Mouse (Mus musculus): ENCODE results near the gene Aoc1. TPM values are rescaled to one million over a fixed set of nuclear protein-coding genes. Genes with fewer than 3 reads are reported as not detected.

Gene Aoc1
- polyA plus RNA-seq, 1 experiment = 0.04 TPM

DNA sequence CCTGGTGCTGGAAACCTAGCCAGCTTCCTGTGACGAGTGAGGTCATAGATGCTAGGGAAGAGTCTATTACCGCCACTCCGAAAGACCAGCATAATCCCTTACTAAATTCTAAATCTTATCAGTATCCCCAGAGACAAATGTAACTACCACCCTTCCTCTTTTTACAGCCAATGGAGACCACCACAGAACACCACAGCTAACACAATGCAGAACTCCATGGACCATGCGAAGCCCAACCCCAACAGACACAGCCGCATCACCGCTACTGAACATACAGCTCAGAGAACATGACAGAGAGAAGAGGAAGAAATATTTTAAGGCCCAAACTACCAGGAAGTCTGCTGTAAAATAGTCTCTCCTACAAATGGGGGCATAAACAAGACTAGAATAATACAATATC lies 78.9 kb downstream of the Aoc1 start:
- TF ChIP-seq POLR2A (IDR thresholded peaks at IDR 0.05; ENCODE audit: extremely low read depth, insufficient read depth, low read length) (no peak), CTCF (IDR thresholded peaks at IDR 0.05; ENCODE audit: extremely low read depth, insufficient read depth, low read length) (no peak)
- no peak overlapping the region for H3K27ac ChIP-seq (ENCODE audit: insufficient read depth, low read length)
- no peaks in the 10 kb centered on the region for H3K4me1 ChIP-seq (ENCODE audit: control insufficient read depth, insufficient read depth, low read length)
- no peak overlapping the region for H3K4me3 ChIP-seq (ENCODE audit: insufficient read depth, low read length)

DNA sequence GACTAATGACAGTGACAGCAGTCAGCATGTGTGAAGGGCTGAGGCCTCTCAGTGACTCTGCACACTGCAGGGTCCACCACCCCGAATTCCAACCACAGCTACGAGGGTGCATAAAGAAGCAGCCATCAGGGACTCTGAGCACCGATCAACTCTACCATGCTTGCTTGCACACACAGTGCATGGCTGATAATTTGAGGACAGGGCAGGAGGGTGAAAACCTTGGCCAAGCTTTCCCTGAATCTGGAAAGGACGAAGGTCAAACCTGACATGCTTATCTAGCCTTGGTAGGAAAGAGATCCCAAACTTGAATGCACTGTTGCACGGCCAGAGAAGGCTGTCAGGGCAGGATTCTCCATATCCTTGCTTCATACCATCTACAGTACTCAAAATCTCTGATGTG lies 80.5 kb downstream of the Aoc1 start:
- TF ChIP-seq POLR2A (IDR thresholded peaks at IDR 0.05; ENCODE audit: extremely low read depth, insufficient read depth, low read length) (no peak), CTCF (IDR thresholded peaks at IDR 0.05; ENCODE audit: extremely low read depth, insufficient read depth, low read length) (no peak)
- no peak overlapping the region for H3K4me3 ChIP-seq (ENCODE audit: insufficient read depth, low read length)
- H3K27ac ChIP-seq (ENCODE audit: insufficient read depth, low read length) = no peak overlapping the region
- H3K4me1 ChIP-seq (ENCODE audit: control insufficient read depth, insufficient read depth, low read length) = no peaks in the 10 kb centered on the region

DNA sequence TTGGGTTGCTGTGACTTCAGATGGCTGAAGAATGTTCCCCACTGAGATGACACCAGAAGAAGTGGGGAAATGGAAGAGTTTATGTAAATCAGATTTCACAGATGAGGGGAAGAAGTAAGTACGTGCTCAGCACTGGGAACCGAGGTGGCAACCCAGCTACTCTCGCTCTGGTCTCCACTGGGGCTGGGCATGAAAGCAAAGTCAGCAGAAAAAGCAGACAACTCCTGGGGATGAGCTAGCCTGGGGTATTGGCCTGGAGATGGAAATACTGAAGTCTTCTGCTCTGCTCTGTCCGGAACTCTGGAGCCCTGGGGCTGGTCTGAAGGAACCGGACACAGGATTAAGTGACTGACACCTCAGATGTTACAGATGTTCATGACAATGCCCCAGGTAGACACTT lies 81.5 kb downstream of the Aoc1 start:
- TF ChIP-seq CTCF (IDR thresholded peaks at IDR 0.05; ENCODE audit: extremely low read depth, insufficient read depth, low read length) (no peak), POLR2A (IDR thresholded peaks at IDR 0.05; ENCODE audit: extremely low read depth, insufficient read depth, low read length) (no peak)
- H3K4me1 ChIP-seq (ENCODE audit: control insufficient read depth, insufficient read depth, low read length) = no peaks in the 10 kb centered on the region
- H3K4me3 ChIP-seq (ENCODE audit: insufficient read depth, low read length) = no peak overlapping the region
- no peak overlapping the region for H3K27ac ChIP-seq (ENCODE audit: insufficient read depth, low read length)

DNA sequence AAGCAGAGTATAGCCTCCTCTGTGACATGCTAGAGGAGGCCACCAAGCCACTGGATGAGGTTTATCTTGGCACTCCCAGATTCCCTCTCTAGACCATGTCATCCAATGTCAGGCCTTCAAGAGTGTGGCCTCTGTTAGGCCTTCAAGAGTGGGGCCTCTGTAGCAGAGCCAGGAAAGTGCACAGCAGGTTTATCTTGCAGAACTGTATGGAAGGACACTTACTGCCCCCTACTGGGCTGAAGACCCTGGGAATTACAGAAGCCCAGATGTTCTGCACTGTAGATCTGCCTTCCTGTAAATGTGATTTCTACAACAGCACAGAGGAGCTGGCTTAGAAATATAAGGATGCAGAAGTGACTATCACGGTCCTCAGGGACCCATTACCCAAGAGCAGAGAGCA lies 82.2 kb downstream of the Aoc1 start:
- Histone ChIP-seq H3K4me3 (ENCODE audit: insufficient read depth, low read length) (no peak overlapping the region), H3K27ac (ENCODE audit: insufficient read depth, low read length) (no peak overlapping the region), H3K4me1 (ENCODE audit: control insufficient read depth, insufficient read depth, low read length) (no peaks in the 10 kb centered on the region)
- TF ChIP-seq POLR2A (IDR thresholded peaks at IDR 0.05; ENCODE audit: extremely low read depth, insufficient read depth, low read length) (no peak), CTCF (IDR thresholded peaks at IDR 0.05; ENCODE audit: extremely low read depth, insufficient read depth, low read length) (peak; percentile 75)

DNA sequence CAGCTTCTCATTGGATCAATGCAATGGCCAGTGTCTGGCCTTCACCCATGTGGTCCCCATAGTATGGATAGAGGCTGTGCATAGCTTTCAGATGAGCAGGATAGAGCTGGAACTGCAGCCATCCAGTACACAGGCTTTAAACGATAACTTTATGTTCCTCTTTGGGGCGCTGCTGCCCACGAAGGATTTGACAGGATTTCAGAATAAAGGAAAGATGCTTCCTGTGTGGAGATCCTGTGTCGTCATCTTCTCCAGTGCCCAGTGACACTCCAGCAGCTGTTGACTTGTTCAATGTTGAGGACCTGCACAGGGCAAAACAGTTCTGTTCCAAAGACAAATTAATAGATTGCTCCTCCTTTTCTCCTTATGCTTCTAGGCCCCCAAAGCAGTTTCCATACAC lies 84.1 kb downstream of the Aoc1 start:
- Histone ChIP-seq H3K4me1 (ENCODE audit: control insufficient read depth, insufficient read depth, low read length) (no peaks in the 10 kb centered on the region), H3K27ac (ENCODE audit: insufficient read depth, low read length) (no peak overlapping the region), H3K4me3 (ENCODE audit: insufficient read depth, low read length) (no peak overlapping the region)
- TF ChIP-seq CTCF (IDR thresholded peaks at IDR 0.05; ENCODE audit: extremely low read depth, insufficient read depth, low read length) (no peak), POLR2A (IDR thresholded peaks at IDR 0.05; ENCODE audit: extremely low read depth, insufficient read depth, low read length) (no peak)

DNA sequence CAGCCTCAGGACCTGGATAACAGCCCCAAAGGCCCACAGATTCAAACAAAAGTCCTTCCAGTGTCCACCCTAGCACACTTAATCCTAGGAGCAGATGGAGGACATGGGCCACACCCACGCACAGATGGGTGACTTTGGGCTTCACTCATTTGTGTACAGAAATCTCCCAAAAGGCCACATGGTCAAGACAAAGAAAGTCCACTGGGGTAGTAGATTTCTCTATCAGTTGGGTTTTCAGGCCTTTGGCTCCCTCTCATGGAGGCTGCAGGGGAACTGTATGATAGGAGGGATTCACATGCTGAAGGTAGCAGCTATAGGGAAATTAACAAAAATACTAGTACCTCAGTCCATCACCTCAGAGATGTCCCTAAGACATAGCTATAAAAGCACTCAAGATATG lies 85.4 kb downstream of the Aoc1 start:
- Histone ChIP-seq H3K27ac (ENCODE audit: insufficient read depth, low read length) (no peak overlapping the region), H3K4me3 (ENCODE audit: insufficient read depth, low read length) (no peak overlapping the region), H3K4me1 (ENCODE audit: control insufficient read depth, insufficient read depth, low read length) (no peaks in the 10 kb centered on the region)
- TF ChIP-seq POLR2A (IDR thresholded peaks at IDR 0.05; ENCODE audit: extremely low read depth, insufficient read depth, low read length) = no peak
- peak; percentile 44 for TF ChIP-seq CTCF (IDR thresholded peaks at IDR 0.05; ENCODE audit: extremely low read depth, insufficient read depth, low read length)

Other genes starting within 250 kb of the Aoc1 start
- 28.3 and 28.4 TPM in 2 replicates for gene AI854703, start 246.1 kb upstream of the Aoc1 start, polyA plus RNA-seq (2012; rRNA removed)
- 1.2 and 1.9 TPM in 2 replicates for gene Gimap8, start 225.7 kb upstream of the Aoc1 start, polyA plus RNA-seq (2012; rRNA removed)
- gene Gimap9, start 196.8 kb upstream of the Aoc1 start, polyA plus RNA-seq (2012; rRNA removed) = 0.65 and 0.66 TPM in 2 replicates
- gene Gimap4, start 188.3 kb upstream of the Aoc1 start, polyA plus RNA-seq (2012; rRNA removed) = 0.31 and 0.51 TPM in 2 replicates
- gene Gimap6, start 164.7 kb upstream of the Aoc1 start, polyA plus RNA-seq (2012; rRNA removed) = 3.6 and 5.1 TPM in 2 replicates
- gene Gm28053, start 154.3 kb upstream of the Aoc1 start, polyA plus RNA-seq (2012; rRNA removed) = 1.0 TPM in 2 replicates
- not detected in 2 replicates for gene Gimap7, start 154.3 kb upstream of the Aoc1 start, polyA plus RNA-seq (2012; rRNA removed)
- 1.5 and 1.7 TPM in 2 replicates for gene Gimap1, start 133.8 kb upstream of the Aoc1 start, polyA plus RNA-seq (2012; rRNA removed)
- 0.75 and 0.78 TPM in 2 replicates for gene Gimap5, start 126.7 kb upstream of the Aoc1 start, polyA plus RNA-seq (2012; rRNA removed)
- gene Gimap3, start 102.0 kb upstream of the Aoc1 start, polyA plus RNA-seq (2012; rRNA removed) = 0.15 and 0.38 TPM in 2 replicates
- 25.6 and 25.8 TPM in 2 replicates for gene Tmem176a, start 32.0 kb upstream of the Aoc1 start, polyA plus RNA-seq (2012; rRNA removed)
- gene Tmem176b, start 31.4 kb upstream of the Aoc1 start, polyA plus RNA-seq (2012; rRNA removed) = 75.5 and 76.3 TPM in 2 replicates
- not detected in 2 replicates for gene 1600015I10Rik, start 57.0 kb downstream of the Aoc1 start, polyA plus RNA-seq (2012; rRNA removed)
- gene Doxl2, start 102.1 kb downstream of the Aoc1 start, polyA plus RNA-seq (2012; rRNA removed) = not detected in 2 replicates
- gene Svs1, start 114.0 kb downstream of the Aoc1 start, polyA plus RNA-seq (2012; rRNA removed) = not detected in 2 replicates
- 0.92 and 2.2 TPM in 2 replicates for gene Gpnmb, start 163.7 kb downstream of the Aoc1 start, polyA plus RNA-seq (2012; rRNA removed)
- 18.9 and 19.2 TPM in 2 replicates for gene Malsu1, start 200.9 kb downstream of the Aoc1 start, polyA plus RNA-seq (2012; rRNA removed)

Measured in cortical plate, adult 2 months (tissue).